Mouse (Mus musculus) naive thymus-derived CD4-positive, alpha-beta T cell, adult 2 months (primary cell): ENCODE results near the gene Tmem174.

Experiments
- DNase-seq: peaks from one replicate; pipeline ENCODE4 v3.0.0-alpha.2; 2011; ENCODE audit warnings: low read depth

Gene Tmem174

DNA sequence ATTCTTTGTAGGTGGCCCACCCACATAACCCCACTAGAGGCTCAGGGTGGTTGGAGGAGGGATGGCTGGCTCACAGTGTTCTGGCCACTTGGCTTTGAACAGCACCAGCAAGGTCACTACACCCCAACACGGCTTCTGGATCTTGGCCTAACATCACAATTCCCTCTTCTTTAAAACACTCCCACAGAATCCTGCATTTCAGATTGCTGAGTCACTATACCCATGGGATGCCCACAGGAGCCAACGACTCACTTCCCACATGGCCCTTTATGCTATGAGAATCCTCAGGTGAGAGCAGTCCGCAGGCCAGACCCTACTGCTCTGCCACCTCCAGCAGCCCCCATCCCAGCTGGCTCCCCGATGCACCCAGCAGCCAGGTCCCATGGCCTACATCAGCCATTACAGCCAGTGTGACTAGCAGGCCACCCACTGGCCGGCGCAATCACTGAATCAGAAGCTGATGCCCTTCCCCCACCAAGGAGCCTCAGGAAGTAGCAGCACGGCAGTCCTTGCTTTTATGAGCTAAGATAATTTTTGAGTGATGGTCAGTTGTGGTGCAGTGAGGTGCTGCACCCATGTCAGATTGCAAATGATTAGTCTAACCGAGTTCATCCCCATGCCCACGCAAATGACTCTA is 4.8 kb downstream of the Tmem174 start:
- no peak for DNase-seq

GRCm38 (mm10) chr13:98631105-98631838 is 5.9 kb downstream of the Tmem174 start:
- DNase-seq: no peak

- DNase-seq: no peak
These were observed 10.5 kb downstream of the Tmem174 start for GRCm38 (mm10) chr13:98626736-98627135.

GRCm38 (mm10) chr13:98624506-98624905 is 12.7 kb downstream of the Tmem174 start:
- no peak for DNase-seq

DNA sequence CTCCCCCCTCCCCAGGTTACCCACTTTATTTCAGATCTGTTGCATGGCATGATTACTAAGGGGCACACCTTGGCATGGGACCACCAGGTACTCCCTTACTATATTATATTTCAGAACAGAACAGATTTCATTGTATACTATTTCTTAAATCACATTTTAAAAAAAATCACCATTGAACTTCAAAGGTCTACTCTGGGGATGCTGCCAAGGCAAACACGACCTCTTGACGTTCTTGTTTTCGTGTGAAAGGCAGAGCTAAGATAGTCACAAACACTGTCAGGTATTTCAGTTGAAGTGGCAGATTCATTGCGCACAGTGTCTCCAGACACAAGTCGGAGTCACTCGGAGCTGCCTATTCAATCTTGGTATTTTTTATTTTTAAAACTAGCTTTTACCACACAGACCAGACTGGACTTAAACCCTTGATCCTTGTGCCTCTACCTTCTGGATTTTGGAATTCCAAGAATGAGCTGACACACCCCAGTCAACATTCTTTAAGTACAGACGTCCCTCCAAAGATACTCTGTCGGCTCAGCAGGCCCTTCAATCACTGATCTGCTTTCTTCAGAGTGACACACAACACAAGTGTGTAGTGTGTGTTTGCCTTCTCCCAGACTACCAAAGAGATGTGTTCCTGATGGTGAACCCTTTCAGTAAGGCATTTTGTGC is 14.2 kb downstream of the Tmem174 start:
- no peak for DNase-seq

GRCm38 (mm10) chr13:98617429-98618067 is 19.7 kb downstream of the Tmem174 start:
- no peak for DNase-seq

DNA sequence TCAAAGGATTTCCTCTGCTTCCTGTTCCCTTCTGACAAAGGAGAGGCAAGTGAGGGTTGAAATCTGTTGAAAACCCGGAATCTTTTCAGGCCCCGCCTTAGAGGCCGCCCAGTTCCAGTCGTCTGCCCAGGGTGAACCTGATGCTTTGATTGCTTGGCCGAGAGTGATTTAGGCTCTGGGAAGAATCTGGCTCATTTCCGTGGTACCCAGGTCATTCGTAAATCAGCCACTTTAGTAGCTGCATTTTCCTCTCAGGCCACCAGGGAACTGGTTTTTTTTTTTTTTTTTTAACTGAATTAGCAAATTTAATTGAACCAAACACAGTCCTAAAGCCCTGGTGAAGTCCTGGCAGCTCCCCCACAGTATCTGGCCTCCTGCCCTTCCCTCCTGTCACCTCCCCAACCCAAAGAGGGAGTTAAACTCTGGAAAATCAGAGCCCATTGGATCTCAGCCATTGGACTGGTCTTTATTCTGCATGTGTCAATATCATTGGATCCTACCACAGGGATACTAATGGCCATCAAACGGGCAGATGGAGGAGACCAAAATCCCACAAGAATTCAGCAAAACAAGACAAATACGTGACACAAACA is 29.2 kb downstream of the Tmem174 start:
- no peak for DNase-seq

DNA sequence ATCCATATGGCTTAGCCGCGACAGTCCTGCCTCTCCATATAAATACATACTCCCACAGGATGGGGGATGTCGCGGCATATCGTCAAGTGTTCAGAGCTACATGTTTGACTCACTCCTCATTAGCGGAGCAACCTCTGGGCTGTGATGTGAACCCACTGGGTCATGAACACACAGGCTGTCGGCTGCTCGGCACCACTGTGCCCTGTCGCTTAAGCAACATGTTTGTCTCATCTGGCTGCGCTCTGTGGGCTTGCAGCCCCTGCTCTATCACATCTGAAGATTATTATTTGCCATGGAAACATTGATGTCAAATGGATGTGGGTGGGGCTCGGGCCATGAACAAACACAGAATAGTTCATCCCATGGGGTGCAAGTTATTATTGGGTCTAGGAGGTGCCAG is 33.4 kb downstream of the Tmem174 start:
- no peak for DNase-seq

DNA sequence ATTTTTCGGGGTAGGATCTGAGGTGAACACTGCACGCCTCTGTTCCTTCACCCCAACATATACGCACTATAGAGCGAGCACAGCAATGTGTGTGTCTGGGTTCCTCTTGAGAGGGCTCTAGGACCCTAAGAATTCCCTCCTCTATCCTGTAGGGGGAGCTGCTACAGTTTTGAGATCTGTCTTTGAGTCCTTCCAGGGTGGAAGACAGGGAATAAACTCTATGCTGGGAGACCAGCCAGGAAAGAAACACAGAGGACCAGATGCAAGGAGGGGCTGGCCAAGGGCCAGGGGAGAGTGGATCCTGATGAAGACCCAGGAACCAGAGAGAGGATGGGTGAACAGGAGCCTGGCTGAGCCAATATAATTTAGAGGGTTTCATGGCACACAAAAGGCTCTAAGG is 40.5 kb downstream of the Tmem174 start:
- DNase-seq: no peak

DNA sequence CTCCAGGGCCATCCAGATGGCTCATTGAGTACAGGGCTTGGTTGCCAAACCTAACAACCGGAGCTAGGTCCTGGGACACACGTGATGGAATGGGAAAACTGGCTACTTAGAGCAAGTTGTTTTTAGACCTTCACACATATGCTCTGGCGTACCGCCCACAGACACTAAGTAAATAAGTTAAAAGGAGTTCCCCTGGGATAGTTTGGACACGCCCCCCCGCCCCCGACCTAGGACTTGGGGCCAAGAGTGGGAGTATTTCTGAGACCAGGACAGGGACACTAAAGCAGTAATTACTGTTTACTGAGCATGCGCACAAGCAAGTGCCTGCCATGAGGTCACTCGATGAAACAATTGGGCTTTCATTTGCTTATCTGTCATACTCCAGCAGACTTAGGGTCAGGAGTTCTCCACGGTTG is 42.5 kb downstream of the Tmem174 start:
- DNase-seq: no peak

DNA sequence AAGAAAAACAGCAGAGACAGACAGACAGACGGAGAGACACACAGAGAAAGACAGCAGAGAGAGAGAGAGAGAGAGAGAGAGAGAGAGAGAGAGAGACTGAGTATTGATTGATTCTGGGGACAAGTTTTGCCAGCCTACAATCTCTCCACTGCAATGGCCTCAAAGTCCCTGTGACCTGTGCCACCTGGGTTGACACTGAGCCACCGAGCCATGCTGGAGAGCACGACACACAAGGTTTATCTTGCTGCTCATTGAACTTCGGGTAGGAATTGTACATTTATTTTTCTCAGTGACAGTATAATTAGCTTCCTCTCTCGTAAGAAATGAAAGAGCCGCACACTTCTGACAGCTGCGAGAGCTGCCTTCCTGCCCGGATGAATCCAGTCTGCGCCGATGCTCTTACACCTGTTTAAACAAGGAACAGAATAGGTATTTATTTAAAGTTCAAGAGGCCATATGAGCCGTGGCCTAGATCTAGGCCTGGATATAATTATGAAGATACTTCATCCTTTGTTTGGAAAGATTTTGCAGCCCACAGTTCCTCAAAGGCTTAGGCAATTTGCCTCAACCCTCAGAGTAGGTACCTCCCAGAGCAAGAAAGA is 43.2 kb downstream of the Tmem174 start:
- DNase-seq: no peak

GRCm38 (mm10) chr13:98591406-98591805 is 45.8 kb downstream of the Tmem174 start:
- no peak for DNase-seq

- no peak for DNase-seq
These were observed 46.4 kb downstream of the Tmem174 start for GRCm38 (mm10) chr13:98590693-98591389.

DNA sequence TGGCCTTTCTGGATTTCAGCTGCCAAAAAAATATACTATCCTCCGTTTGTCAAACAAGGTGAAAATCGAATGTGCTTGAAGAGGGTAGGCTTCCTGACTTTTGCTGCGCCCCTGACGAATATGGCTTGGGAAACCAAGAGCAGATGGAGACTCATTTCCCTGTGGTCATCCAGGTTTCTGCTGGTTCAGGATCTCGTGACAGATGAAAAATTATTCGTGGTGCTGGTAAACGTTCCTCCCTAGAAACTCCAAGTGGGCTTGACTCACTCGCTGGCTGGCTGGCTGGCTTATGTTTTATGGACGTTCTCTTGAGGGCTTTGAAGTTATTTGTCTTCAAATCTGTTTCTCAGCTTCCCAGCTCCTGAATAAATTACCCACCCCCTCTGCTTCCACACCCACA is 47.6 kb downstream of the Tmem174 start:
- no peak for DNase-seq

DNA sequence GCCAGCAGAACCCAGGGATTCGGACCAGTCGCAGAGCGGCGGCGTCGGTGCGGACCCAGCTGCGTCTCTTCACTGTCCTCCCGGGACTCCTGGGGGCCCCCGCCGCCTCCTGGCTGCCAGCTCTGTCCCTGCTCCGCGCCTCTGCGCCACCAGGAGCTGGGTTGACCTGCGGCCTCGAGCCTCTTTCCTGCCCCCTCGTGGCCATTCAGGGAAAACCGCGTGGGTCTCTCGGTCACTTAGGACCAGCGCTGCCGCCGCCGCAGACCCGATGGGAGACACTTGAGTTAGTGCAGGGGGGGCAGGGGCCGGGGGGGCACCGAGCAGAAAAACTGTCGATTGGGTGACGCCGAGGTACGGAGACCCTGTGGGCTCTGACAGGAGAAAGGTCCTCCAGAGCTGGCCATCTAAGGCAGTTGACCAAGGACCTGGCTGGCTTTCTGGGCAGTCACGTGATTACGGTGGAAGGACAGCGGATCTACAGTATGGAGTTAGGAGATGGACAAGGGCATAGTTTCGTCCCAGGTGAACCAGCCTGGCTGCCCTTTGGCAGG is 48.2 kb downstream of the Tmem174 start:
- DNase-seq: peak; percentile 9

DNA sequence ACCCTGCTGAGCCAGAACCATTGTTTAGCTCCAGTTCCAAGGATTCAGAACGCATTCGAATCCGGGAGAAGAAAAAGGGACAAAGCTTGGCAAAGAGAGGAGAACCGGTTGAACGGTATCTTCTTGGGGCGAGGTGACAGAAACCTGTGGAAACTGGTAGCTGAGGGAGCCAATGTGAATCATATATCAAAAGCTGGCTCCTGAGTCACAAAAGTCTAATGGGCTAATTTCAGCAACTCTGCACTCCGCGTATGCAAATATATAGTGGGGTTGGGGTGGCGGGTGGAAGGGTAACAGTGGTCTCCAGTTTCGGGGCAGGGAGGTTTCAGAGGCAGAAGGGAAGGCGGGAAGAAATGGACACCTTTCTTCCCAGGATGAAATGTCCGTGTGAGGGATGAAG is 48.7 kb downstream of the Tmem174 start:
- DNase-seq: no peak

- no peak for DNase-seq
These were observed 49.6 kb downstream of the Tmem174 start for GRCm38 (mm10) chr13:98587639-98588038.

DNA sequence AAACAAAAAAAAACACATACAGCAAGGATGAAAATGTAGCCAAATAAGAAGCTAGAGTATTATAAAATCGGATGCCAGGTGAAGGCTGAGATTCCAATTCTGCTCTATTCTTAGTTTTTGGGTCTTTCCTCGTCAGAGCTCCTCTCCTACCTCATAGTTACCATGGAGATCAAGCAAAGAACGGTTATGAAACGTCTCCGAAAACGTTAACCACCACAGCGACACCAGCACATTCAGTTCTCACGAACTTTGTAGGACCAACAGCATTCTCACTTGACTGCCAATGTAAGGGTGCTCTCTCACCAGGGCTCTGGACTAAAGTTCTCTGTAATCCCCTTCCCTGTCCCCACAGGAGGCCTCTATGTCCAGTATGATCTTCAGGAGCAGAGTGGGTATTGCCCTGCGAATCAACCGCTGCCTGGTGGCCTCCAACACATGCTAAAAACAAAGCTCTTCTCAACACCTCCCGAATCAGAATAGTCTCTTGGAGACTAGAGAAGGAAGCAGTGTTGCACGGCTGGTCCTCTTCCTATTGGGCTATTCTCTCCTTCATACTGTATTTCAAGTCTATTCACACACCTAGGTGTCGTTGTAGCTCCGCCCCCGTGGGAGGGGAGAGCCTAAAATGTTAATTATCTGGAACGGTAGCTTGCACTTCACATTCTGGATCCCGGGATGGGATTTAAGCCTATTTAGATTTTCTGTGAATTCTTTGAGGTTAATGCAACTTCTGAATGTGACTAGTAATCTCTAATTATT is 50.2 kb downstream of the Tmem174 start:
- no peak for DNase-seq
